Mouse (Mus musculus) hindbrain, embryonic 11.5 days (tissue): ENCODE data around the gene Gm17651. TPM values are rescaled to one million over a fixed set of nuclear protein-coding genes. Genes with fewer than 3 reads are reported as not detected.

ENCODE experiments used
- ATAC-seq: fragments of 200-750 bp; cut with Nextera tagmentation; 2 replicates; pipeline ENCODE4 v1.8.0; 2017; ENCODE audit warnings: mild to moderate bottlenecking, moderate TSS enrichment, moderate library complexity; ENCODE audit not compliant: low FRiP score
- DNase-seq: peaks from one replicate; pipeline ENCODE4 v3.0.0-alpha.2; 2015; ENCODE audit warnings: low spot score
- H3K27ac ChIP-seq: fragments of 300-500 bp; sonication (generic); 2 replicates; pipeline ENCODE4 v1.5.1; 2014; ENCODE audit warnings: mild to moderate bottlenecking, low read depth, low read length
- H3K27me3 ChIP-seq: fragments of 300-500 bp; sonication (generic); 2 replicates; pipeline ENCODE4 v1.6.1; 2014; ENCODE audit warnings: mild to moderate bottlenecking, low read length, moderate library complexity, mixed read lengths; ENCODE audit not compliant: control insufficient read depth, insufficient read depth
- H3K36me3 ChIP-seq: fragments of 300-500 bp; sonication (generic); 2 replicates; pipeline ENCODE4 v1.6.1; 2014; ENCODE audit warnings: mild to moderate bottlenecking, low read length, moderate library complexity, mixed read lengths; ENCODE audit not compliant: control insufficient read depth, insufficient read depth
- H3K4me1 ChIP-seq: fragments of 300-500 bp; sonication (generic); replicated peaks from 2 replicates; pipeline ENCODE4 v1.6.1; 2014; ENCODE audit warnings: low read length, mixed read lengths; ENCODE audit not compliant: control insufficient read depth, insufficient read depth
- H3K4me2 ChIP-seq: fragments of 300-500 bp; sonication (generic); replicated peaks from 2 replicates; pipeline ENCODE4 v1.6.1; 2014; ENCODE audit warnings: mild to moderate bottlenecking, low read depth, low read length
- H3K4me3 ChIP-seq: fragments of 300-500 bp; sonication (generic); 2 replicates; pipeline ENCODE4 v1.5.1; 2014; ENCODE audit warnings: low read depth, low read length
- H3K9ac ChIP-seq: fragments of 300-500 bp; sonication (generic); 2 replicates; pipeline ENCODE4 v1.6.1; 2014; ENCODE audit warnings: low read depth, low read length
- H3K9me3 ChIP-seq: fragments of 300-500 bp; sonication (generic); 2 replicates; pipeline ENCODE4 v1.6.1; 2016; ENCODE audit warnings: low read length; ENCODE audit not compliant: control insufficient read depth
- whole genome bisulfite sequencing: fragments of 180-500 bp; shearing (Covaris S2); extraction: QIAGEN DNeasy Blood & Tissue Kit; methylation state at CpG from one replicate; pipeline ENCODE4 v1.1.7; 2014; 5-methylcytosine and 5-hydroxymethylcytosine counted together
- polyA plus RNA-seq: library from polyadenylated mRNA; unstranded; fragments of >200 nt; fragmentation: Nextera tagmentation; extraction: Ambion mirVana; gene quantifications from 2 replicates; pipeline ENCODE4 v1.2.1, GENCODE M21; 2014

Gm17651 gene
- polyA plus RNA-seq, 1 experiment from 2014 or later = not detected

DNA sequence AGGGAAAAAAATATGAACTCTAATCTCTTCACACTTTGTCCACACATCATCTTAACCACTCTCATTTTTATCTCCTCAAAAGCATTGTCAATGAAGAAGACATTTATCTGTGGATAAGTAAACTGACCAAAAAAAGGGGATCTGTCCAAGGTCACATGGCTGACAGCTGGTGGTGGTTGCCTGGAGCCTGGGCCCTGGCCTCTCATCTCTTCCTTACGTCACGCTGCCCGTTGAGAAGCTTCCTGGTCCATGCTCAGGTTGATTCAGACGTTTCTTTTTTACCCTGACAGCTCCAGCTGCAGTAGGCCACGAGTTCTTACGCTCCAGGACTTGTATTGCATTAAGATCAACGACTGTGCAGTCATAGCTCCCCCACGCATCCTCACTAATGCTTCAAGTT lies 8.3 kb downstream of the Gm17651 start:
- H3K27ac ChIP-seq = no peak overlapping the region
- 0 out of 2 replicates have a peak, but pooled peaks cover 2% of the 10 kb centered on the region for H3K36me3 ChIP-seq
- no peaks in the 10 kb centered on the region for H3K9me3 ChIP-seq
- H3K27me3 ChIP-seq = no peaks in the 10 kb centered on the region
- DNase-seq = no peak
- 78% methylated on average over 8 of the region's 8 CpGs for WGBS
- no peak overlapping the region for H3K9ac ChIP-seq
- H3K4me1 ChIP-seq = no peaks in the 10 kb centered on the region
- H3K4me2 ChIP-seq = no peak overlapping the region
- ATAC-seq = no peak
- H3K4me3 ChIP-seq = no peak overlapping the region

DNA sequence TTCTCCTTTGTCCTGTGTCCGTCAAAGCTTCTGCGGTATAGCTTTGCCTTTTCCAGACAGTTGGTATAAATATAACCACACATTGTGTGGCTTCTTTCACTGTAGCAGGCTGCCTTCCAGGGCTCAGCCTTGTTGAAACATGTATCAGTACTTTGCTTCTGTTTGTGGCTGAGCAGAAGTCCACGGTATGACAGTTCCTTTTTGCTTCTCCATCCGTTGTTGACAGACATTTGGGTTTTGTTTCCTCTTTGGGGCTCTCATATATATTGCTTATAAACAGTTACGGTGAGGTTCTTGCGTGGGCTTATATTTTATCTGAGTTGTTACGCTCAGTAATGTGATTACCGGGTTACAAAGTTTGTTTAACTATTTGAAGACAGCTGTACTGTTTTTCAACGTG lies 9.0 kb downstream of the Gm17651 start:
- 0 out of 2 replicates have a peak, but pooled peaks cover 2% of the 10 kb centered on the region for H3K36me3 ChIP-seq
- 94% methylated on average over 9 of the region's 9 CpGs for WGBS
- H3K4me1 ChIP-seq = no peaks in the 10 kb centered on the region
- no peak overlapping the region for H3K9ac ChIP-seq
- ATAC-seq (no peak), DNase-seq (no peak)
- H3K4me3 ChIP-seq = no peak overlapping the region
- no peak overlapping the region for H3K27ac ChIP-seq
- no peaks in the 10 kb centered on the region for H3K27me3 ChIP-seq
- no peak overlapping the region for H3K4me2 ChIP-seq
- no peaks in the 10 kb centered on the region for H3K9me3 ChIP-seq

DNA sequence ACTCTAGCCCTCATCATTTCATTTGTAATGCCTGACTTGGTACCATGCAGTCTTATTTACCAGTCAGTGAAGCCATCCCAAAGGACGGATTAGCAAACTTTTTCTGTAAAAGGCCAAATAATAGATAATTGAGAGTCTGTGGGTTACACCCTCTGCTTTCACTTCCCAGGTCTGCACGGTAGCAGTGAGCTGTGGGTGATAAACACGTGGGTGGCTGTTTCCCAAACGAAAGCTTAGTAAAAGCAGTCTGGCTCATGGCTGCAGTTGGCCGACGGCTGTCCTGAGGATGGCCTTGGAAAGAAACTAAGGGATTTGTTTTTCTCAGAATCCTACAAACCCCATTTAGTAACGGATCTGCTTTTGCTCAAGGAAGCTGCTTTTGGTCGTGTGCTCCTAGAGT lies 13.3 kb downstream of the Gm17651 start:
- no peaks in the 10 kb centered on the region for H3K36me3 ChIP-seq
- no peaks in the 10 kb centered on the region for H3K9me3 ChIP-seq
- no peak overlapping the region for H3K4me3 ChIP-seq
- H3K9ac ChIP-seq = no peak overlapping the region
- no peaks in the 10 kb centered on the region for H3K27me3 ChIP-seq
- no peak overlapping the region for H3K4me2 ChIP-seq
- ATAC-seq = no peak
- no peak for DNase-seq
- WGBS = 77% methylated on average over 8 of the region's 8 CpGs
- H3K4me1 ChIP-seq = 0 out of 2 replicates have a peak, but pooled peaks cover 4% of the 10 kb centered on the region
- no peak overlapping the region for H3K27ac ChIP-seq

DNA sequence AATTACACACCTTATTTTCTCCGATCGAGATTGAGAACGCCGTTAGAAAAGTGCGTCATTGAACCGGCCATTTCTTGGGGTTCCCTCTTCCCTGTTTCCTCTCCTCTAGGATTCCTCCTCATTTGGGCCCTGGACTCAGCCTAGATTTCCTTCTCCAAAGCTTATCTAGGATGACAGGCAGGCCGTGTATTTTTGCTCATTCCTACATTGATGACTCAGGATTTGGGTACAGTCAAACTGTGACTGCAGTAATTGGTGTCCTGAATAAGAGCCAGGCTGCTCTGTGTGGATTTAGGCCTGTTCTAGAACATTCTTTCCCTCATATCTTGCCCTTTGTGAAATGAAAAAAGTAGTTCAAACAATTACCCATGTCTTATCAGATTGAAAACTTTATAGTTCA lies 14.7 kb downstream of the Gm17651 start:
- ATAC-seq (no peak), DNase-seq (no peak)
- Histone ChIP-seq H3K4me2 (no peak overlapping the region), H3K27me3 (no peaks in the 10 kb centered on the region), H3K36me3 (no peaks in the 10 kb centered on the region), H3K9me3 (no peaks in the 10 kb centered on the region), H3K9ac (no peak overlapping the region), H3K4me3 (no peak overlapping the region), H3K4me1 (0 out of 2 replicates have a peak, but pooled peaks cover 4% of the 10 kb centered on the region), H3K27ac (no peak overlapping the region)
- WGBS = 83% methylated on average over 7 of the region's 7 CpGs

DNA sequence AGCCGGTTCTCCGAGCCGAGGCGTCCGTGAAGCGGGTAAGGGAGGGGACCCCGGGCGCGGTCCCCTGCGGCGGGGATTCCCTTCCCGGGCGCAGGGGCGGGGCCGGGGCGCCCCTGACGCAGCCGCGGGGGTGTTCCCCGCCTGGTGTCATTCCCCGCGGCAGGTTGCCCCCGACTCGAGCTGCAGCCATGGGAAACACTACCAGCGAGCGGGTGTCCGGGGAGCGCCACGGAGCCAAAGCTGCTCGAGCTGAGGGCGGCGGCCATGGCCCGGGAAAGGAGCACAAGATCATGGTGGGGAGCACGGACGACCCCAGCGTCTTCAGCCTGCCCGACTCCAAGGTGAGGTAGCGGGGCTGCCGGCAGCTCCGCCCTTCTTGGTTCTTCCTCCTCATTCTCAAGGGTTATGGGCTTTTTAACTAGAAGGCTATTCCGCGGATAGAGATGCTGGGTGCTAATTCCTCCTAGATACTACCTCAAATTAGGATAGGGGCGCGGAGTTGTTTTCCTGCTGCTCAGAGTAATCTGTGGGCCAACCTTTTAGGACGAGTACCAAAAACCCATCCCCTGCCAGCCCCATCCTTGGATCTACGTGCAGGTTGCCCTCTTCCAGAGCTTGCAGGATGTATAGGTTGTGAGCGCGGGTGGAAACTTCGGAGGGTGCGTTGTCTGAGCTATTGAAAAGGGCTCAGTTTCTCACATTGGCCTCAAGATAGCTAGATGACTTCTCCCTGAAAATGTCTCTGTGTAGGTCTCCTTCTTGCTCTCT lies 15.9 kb downstream of the Gm17651 start:
- Histone ChIP-seq H3K36me3 (no peaks in the 10 kb centered on the region), H3K4me2 (peak overlapping the region; percentile 80), H3K9me3 (no peaks in the 10 kb centered on the region), H3K4me3 (peak overlapping the region; percentile 92), H3K9ac (peak overlapping the region; percentile 75), H3K27me3 (no peaks in the 10 kb centered on the region), H3K27ac (peak overlapping the region; percentile 33; the same call in 1 of the 2 replicates), H3K4me1 (0 out of 2 replicates have a peak, but pooled peaks cover 4% of the 10 kb centered on the region)
- ATAC-seq (peak; percentile 0; the same call in 1 of the 2 replicates), DNase-seq (no peak)
- WGBS = 2% methylated on average over 42 of the region's 50 CpGs

DNA sequence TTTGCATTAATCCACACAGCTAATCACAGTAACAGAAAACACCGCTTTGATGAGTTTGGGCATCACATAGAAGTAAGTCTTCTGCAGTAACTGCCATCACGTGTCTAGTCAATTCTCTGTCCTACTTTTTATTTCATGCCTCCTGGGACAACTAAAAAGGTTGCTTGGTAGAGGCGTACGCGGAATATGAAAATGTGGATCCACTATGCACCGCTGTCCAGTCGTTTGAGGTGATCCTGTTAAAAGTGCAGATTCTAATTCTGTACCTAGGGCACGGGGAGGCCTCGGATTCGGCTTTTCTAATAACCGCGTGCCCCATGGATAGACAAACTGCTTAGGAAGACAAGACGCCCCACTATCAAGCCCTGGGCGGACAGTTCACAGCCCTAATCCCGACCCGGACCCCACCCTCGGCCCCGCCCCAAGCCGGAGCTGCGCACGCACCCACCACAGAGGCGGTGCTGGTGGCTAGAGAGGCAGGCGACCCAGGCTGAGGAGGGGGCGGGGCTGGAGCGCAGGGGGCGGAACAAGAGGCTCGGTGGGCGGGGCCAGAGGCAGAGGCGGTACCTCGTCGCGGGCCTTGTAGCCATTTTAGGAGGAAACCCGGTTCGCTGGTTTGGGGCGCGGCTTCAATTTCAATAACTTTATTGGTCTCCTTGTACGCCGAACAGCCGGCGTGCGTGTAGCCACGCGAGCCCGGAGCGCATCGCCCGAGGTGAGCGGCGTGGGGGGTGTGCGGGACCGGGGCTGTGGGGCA lies 16.7 kb downstream of the Gm17651 start, which contains the start of gene Prkab2:
Gene Prkab2, plus strand, starts transcription at position 539 of the 757 bp plus-strand sequence.
- H3K9me3 ChIP-seq = no peaks in the 10 kb centered on the region
- H3K27me3 ChIP-seq = no peaks in the 10 kb centered on the region
- peak within 1 kb of the TSS; percentile 33; the same call in 1 of the 2 replicates for H3K27ac ChIP-seq
- H3K4me1 ChIP-seq = 0 out of 2 replicates have a peak, but pooled peaks cover 4% of the 10 kb centered on the region
- H3K4me3 ChIP-seq = peak within 1 kb of the TSS; percentile 92
- DNase-seq = peak; percentile 99
- peak within 1 kb of the TSS; percentile 75 for H3K9ac ChIP-seq
- H3K36me3 ChIP-seq = no peaks in the 10 kb centered on the region
- ATAC-seq = peak; percentile 96
- peak within 1 kb of the TSS; percentile 80 for H3K4me2 ChIP-seq
- 2% methylated on average over 51 of the region's 51 CpGs for WGBS

DNA sequence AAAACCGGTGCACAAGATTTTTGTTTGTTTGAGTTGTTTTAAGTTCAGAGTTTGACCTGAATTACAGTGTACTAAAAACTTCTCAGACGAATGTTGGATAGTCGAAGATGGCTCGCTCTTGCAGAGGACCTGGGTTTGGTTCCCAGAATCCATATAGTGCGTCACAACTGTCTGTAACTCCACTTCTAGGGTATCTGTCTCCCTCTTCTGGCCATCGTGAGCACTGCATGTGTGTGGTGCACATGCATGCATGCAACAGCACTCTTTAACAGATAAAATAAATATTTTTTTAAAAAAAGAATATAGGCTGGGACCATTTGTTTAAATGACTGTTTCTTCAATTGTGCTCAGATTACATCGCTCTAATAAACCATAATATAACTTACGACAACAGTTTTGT lies 19.6 kb downstream of the Gm17651 start:
- Histone ChIP-seq H3K9me3 (no peaks in the 10 kb centered on the region), H3K27ac (no peak overlapping the region), H3K4me1 (0 out of 2 replicates have a peak, but pooled peaks cover 4% of the 10 kb centered on the region), H3K4me3 (no peak overlapping the region), H3K9ac (no peak overlapping the region), H3K27me3 (no peaks in the 10 kb centered on the region), H3K36me3 (no peaks in the 10 kb centered on the region), H3K4me2 (no peak overlapping the region)
- 81% methylated on average over 8 of the region's 8 CpGs for WGBS
- no peak for ATAC-seq
- peak; percentile 30 for DNase-seq

DNA sequence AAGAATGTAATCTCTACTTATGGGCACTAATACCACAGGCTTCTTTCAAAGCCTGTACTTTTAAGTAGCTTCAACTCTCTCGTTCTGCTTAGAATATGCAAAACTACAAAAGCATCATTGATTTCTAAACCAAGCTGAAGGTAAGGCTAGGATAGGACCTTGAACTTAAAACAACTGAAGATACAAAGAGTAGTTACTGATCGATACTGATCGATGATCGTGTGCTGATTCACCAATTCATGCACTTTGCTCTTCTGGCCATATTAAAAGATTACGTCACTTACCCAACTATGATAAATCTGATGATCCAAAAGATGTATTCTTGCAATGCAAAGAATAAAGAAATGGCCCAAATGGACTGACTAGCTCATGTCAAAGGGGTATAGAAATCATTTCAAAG lies 20.7 kb downstream of the Gm17651 start:
- H3K27ac ChIP-seq = no peak overlapping the region

More for the DNA sequence above, 20.7 kb downstream of the Gm17651 start:
- Histone ChIP-seq H3K4me1 (no peaks in the 10 kb centered on the region), H3K9ac (no peak overlapping the region), H3K4me3 (no peak overlapping the region), H3K4me2 (no peak overlapping the region), H3K36me3 (no peaks in the 10 kb centered on the region), H3K9me3 (no peaks in the 10 kb centered on the region), H3K27me3 (no peaks in the 10 kb centered on the region)
- 90% methylated on average over 5 of the region's 5 CpGs for WGBS
- DNase-seq (no peak), ATAC-seq (no peak)
